Mouse (Mus musculus): ENCODE data around the gene Tuba1c. TPM values are rescaled to one million over a fixed set of nuclear protein-coding genes. Genes with fewer than 3 reads are reported as not detected.

Tuba1c gene
- total RNA-seq, 2 experiments from 2014 or later: 41.4 to 109 TPM

DNA sequence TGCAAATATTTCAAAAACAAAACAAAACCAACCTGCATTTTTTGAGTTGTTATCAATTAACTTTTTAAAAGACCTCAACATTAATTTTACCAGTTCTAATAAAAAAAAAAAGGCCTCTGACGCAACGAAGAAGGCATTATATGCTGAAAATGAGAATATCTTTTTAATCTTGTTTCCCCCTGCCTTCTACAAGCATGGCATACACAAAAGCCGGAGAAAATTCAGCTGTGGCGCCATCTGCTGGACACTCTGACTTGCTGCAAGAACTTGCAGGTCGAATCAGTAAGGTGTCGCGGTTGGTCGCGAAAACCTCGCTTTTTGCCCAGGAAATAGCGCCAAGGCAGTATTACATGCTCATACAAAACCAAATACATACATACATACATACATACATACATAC lies 35.8 kb upstream of the Tuba1c start:
- peak; percentile 56; the same call in 1 of the 2 replicates for ATAC-seq (replicated peaks; ENCODE audit: low FRiP score, low TSS enrichment, poor library complexity, severe bottlenecking)

DNA sequence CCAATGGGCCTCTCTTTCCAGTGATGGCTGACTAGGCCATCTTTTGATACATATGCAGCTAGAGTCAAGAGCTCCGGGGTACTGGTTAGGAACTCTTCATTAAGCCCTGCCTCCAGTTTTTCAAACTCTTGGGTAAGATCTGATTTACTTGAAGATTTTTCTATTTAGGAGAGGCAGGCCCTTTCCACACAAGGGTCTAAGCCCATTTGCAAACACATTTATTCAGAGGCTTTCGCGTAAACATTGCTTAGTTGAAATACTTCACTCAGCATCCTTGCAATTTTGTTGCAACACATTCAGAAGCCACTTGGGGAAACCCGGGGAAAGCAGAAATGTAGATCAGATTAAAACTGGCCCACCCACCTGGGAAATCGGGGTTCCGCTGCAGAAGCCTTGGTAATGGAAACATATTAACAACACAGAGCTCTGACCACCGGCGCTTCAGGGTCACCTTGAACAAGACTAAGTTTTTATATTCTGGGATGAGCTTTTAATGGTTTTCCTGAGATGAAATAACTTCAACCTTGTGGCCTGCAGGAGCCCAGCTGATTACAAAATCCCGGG lies 34.7 kb upstream of the Tuba1c start:
- ATAC-seq (replicated peaks; ENCODE audit: low FRiP score, low TSS enrichment, poor library complexity, severe bottlenecking): no peak

DNA sequence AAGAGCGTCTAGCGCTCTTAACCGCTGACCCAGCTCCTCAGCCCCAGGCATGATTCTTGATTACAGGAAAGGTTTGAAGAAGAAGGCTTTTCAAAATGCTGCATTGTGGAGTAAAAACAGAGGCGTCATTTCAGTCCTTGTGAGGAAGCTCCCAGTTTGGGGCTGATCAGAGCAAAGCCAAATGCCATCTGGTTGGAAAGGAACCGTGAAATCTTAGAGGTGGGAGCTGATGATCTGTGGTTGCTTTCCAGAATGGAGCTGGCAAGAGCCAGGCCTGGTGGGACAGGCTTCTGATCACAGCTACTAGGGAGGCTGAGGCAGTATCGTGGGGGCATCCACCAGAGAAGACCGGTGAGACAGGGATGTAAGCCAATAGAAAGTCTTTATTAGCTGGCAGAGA lies 32.9 kb upstream of the Tuba1c start:
- no peak for ATAC-seq (replicated peaks; ENCODE audit: low FRiP score, low TSS enrichment, poor library complexity, severe bottlenecking)

DNA sequence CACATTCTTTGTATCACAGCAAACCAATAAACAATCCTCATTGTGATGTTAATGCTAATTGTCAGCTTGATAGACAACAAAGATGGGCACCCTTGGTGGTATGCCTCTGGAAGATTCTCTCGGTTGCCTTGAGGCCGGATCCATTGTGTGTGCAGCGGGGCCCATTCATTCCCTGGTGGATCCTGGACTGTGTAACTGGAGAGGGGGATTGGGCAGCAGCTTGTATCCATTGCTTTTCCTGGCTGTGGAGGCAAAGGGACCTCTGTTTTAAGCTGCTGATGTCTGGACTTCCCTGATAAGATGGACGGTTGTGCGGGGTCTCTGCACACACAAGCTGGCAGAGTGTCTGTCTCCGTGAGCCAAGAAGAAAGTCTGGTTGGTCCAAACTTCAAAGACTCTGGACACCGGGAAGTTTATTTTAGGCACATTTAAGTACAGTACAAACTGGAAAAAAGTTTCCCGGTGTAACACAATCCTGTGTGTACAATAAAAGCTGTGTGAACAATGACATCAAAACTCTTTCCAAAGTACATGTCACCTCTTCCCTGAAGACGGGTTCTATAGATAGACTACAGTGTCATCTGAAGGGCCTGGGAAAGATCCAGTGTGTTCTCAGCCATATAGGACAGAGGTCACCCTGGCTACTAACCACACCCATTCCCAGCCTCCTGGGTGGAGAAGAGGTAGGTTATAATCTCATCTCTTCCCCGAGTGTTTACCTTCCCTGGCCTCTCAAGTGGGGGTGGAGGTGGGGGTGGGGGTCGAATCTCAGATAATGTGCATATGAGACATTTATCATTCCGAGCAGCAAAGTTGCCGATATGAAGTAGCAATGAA lies 31.5 kb upstream of the Tuba1c start:
- no peak for ATAC-seq (replicated peaks; ENCODE audit: low FRiP score, low TSS enrichment, poor library complexity, severe bottlenecking)

DNA sequence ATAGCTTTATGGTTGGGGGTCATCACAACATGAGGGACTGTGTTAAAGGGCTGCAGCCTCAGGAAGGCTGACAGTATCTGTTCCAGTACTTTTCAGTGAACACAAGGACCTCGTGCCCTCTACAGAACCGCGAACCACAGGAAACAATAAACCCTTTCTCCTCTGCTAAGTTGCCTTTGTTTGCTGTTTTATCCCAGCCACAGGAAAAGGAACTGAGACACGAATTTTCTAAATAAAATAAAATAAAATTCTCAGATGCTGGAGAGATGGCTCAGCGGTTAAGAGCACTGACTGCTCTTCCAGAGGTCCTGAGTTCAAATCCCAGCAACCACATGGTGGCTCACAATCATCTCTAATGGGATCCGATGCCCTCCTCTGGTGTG lies 30.9 kb upstream of the Tuba1c start:
- no peak for ATAC-seq (replicated peaks; ENCODE audit: low FRiP score, low TSS enrichment, poor library complexity, severe bottlenecking)

DNA sequence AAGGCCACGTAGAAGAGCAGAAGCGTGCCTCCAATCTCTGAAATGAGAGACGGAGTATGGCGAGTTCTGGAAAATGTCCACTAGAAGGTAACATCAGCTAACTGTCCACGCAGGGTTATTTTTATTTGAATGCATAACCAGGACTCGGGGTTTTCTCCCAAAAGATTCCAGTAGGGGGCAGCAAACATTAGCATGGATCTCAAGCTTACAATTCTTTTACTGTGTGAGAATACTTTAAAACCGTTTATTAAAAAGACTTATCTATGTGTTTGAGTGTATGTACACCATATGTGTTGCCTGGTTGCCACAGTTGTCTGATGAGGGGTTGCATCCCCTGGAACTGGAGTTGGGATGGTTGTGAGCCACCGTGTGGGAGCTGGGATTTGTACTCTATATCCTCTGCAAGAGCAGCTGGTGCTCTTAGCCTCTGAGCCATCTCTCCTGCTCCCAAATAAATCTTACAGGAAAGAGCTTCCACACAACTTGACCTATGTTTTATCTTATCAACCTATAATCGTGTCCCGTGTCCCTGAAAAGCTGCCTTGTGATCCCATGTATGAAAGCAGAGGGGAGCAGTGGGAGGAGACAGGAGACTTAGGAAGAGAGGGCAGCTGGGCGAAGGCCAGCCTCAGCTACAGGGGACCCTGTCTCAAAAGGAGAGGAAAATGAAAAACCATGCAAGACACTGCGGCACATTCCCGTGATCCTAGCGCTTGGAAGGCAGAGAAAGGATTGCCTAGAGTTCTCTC lies 29.0 kb upstream of the Tuba1c start:
- ATAC-seq (replicated peaks; ENCODE audit: low FRiP score, low TSS enrichment, poor library complexity, severe bottlenecking): peak; percentile 46; the same call in 1 of the 2 replicates

DNA sequence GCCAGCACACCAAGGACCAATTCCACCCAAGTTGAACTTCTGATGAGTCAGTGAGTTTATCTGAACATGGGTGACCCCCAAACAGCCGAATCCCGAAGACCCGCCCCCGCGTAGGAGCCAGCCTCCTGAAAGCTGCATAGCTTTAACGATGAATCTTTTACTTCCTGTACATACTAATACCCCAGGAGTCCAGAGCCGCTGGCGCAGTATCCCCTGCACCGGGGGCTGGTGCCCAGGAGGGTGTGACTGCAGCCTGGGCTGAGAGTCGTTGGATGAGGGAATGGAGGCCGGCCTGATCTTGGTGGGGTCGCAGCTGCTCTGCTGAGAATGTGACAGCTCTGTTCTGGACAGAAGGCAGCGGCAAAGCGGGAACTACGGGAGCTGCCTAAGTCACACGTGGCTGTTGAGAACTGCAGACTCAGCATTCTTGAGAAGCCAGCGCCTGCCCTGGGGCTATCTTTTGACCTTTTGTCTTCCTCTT lies 28.2 kb upstream of the Tuba1c start:
- no peak; the same call in 1 of the 2 replicates for ATAC-seq (replicated peaks; ENCODE audit: low FRiP score, low TSS enrichment, poor library complexity, severe bottlenecking)

DNA sequence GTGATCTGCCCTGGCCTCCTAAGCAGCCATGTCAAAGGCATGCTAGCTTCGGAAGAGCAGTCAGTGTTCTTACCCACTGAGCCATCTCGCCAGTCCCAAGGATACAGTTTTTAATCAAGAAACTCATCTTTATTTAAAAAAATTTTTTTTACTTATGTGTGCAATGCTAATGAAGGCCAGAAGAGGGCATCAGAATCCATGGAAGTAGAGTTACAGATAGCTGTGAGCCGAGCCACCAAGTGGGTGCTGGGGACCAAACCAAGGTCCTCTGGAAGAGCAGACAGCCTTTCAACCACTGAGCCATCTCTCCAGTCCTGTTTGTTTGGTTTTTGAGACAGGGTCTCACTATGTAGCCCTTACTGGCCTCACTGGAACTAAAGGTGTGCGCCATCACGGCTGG lies 26.1 kb upstream of the Tuba1c start:
- no peak for ATAC-seq (replicated peaks; ENCODE audit: low FRiP score, low TSS enrichment, poor library complexity, severe bottlenecking)

DNA sequence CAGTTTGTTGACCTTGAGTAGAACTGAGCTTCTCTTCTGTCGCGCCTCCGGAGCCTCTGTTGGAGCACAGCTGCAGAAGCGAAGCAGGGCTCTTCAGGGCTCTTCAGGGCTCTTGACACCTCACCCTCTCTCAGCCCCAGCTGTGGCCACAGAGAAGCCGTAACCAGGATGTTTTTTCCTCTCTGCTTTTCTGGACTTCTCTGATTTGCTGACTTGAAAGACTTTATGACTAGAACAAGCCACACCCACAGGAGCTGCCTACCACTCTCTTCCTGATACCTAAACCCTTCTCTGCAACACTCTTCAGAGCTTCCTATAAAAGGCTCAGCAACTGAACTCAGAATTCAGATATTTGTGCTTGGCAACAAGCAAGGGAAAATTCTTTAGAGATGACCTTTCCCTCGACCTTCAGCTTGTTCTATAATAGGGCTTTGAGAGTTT lies 20.9 kb upstream of the Tuba1c start:
- ATAC-seq (replicated peaks; ENCODE audit: low FRiP score, low TSS enrichment, poor library complexity, severe bottlenecking): no peak

DNA sequence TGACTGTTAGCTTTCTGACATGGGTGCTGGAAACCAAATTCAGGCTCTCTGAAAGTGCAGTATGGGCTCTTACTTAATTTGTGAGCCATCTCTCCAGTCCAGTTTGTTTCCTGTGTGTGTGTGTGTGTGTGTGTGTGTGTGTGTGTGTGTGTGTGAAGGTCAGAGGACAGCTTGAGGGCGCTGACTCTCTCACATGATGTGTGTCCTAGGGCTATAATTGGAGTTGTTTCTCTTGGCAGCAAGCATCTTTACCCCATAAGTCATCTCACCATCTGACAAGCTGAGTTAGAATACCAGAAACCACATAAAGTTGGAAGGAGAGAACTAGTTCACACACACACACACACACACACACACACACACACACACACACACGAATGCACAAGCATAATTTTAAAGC lies 18.8 kb upstream of the Tuba1c start:
- no peak for ATAC-seq (replicated peaks; ENCODE audit: low FRiP score, low TSS enrichment, poor library complexity, severe bottlenecking)

DNA sequence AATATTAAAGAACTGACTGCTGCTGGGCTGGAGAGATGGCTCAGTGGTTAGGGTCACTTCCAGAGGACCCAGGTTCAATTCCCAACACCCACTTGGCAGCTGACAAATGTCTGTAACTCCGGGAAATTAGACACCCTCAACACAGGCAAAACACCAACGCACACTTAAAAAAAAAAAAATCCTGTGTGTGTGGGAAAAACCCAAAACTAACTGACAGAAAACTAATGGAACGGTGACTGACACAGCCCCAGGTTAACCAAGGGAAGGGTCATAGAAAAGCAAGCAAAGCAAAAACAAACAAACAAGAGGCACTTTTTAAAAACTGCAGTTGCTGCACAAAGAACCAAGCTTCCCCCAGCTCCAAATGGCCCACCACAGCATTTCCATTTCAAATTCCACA lies 17.7 kb upstream of the Tuba1c start:
- no peak for ATAC-seq (replicated peaks; ENCODE audit: low FRiP score, low TSS enrichment, poor library complexity, severe bottlenecking)

DNA sequence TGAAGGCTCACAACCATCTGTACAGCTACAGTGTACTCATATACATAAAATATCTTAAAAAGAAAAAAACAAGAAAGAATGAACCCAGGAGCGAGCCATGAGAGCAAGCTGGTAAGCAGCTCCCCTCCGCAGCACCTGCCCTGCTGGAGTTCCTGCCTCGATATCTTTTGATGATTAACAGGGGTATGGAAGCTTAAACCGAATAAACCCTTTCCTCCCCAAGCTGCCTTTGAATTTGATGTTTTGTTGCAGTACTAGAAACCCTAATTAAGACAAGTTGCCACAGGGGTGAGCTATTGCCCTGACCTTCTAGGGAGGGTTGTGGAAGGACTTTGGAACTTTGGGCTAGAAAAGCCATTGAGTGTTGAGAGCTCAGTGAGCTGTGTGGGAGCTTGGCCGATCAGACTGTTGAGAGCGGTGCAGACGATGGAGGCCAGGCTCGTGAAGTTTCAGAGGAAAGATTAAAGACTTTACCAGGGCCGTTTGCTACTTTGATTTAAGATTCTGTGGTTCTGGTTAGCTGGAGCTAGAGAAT lies 15.1 kb upstream of the Tuba1c start:
- ATAC-seq (replicated peaks; ENCODE audit: low FRiP score, low TSS enrichment, poor library complexity, severe bottlenecking): no peak

DNA sequence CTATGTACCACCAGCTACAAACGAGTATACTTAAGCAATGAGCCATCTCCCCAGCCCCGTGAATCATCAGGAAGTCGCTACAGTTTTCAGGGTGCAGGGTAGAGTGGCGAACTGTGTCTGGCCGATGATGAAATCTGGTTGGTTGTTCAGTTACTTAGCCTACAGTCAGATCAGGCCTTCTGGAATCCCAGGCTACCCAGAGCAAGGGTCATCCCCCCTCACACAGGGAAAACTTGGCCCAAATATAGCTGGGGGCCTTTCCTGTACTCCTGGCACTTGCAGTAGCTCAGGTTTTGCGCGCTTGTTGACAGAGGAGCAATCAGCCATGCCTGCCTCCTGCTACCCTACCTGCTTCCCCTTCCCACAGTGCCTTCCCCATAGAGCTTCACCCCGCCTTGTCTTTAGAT lies 12.3 kb upstream of the Tuba1c start:
- ATAC-seq (replicated peaks; ENCODE audit: low FRiP score, low TSS enrichment, poor library complexity, severe bottlenecking): no peak

DNA sequence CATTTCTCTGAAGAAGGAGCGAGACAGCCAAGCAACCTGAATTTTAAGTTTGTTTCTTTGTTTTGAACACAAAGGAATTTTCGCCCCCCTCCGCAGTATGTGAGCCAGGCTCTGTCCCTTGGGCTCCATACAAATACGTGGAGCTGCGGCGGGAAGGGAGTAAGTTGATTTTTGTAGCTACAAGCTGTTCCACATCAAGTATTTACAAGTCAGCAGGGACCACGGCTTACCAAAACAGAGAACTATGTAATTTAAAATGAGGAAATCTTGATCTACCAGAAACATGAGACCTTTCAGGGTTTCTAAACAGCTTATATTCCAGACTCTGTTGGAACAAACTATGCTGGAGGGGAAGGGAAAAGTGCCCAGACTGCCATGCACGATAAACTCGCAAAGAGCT lies 11.7 kb upstream of the Tuba1c start:
- no peak for ATAC-seq (replicated peaks; ENCODE audit: low FRiP score, low TSS enrichment, poor library complexity, severe bottlenecking)

DNA sequence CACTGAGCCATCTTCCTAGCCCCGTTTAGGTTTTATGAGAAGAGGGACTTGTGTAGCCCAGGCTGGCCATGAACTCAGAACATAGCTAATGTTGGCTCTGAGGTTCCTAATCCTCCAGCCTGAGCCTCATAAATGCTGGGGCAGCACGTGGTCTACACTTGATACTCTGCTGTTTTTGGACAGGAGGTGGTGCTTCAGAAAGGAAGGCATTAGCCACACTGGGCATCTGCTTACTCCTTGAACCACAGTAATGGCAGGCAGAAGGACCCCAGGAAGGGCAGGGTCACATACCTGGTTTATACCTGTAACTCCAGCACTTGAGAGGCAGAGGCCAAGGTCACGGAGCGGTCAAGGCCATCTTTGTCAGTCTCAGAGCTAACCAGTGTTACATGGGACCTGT lies 11.1 kb upstream of the Tuba1c start:
- no peak for ATAC-seq (replicated peaks; ENCODE audit: low FRiP score, low TSS enrichment, poor library complexity, severe bottlenecking)

DNA sequence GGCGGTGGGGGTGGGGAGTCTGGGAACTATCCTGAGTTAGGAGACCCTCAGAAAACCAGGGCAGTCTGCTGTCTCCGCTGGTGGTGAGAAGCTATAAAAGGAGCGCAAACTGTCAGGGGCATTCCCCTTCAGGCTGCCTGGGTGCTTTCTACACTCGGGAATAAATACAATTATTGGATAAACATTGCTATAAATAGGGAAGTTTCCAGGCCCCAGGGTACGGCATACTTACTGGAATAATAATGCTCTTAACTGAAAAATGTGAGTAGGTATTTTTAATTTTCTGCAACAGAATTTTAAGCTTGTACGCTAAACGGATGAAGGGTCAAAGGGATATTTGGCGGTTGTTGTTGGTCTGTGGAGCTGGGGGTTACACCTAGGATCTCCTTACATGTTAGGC lies 10.3 kb upstream of the Tuba1c start:
- ATAC-seq (replicated peaks; ENCODE audit: low FRiP score, low TSS enrichment, poor library complexity, severe bottlenecking): no peak

DNA sequence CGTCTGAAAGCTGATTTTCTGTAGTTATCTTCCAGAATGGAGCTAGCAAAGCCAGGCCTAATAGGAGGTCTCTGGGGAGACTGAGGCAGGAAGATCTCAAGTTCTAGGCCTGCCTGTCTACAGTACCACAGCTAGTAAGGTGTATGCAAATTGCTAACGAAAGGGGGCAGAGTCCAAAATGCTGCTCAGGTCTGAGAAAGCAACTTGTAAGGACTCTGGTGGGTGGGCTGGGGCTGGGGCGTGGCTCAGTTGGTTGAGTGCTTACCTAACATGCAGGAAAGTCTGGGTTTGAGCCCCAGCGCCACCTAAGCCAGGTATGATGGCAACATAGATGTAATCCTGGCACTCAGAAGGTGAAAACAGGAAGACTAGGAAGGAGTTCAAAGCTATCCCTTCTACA lies 9.5 kb upstream of the Tuba1c start:
- ATAC-seq (replicated peaks; ENCODE audit: low FRiP score, low TSS enrichment, poor library complexity, severe bottlenecking): no peak

DNA sequence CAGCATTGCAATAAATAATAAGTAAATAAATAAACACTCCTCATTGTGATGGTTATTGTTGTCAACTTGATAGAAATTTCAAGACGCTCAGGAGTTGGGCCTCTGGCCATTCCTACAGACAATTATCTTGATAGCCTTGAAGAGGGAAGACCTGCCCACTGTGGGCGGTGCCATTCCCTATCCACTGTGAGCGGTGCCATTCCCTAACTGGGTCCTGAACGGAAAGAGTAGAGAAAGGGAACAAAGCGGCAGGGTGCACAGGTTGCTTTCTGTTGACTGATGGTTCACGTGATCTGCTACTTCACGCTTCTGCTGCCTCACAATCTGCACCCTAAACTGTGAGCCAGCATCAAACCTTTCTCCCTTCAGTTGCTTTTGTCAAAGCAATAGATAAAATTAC lies 8.4 kb upstream of the Tuba1c start:
- no peak for ATAC-seq (replicated peaks; ENCODE audit: low FRiP score, low TSS enrichment, poor library complexity, severe bottlenecking)

DNA sequence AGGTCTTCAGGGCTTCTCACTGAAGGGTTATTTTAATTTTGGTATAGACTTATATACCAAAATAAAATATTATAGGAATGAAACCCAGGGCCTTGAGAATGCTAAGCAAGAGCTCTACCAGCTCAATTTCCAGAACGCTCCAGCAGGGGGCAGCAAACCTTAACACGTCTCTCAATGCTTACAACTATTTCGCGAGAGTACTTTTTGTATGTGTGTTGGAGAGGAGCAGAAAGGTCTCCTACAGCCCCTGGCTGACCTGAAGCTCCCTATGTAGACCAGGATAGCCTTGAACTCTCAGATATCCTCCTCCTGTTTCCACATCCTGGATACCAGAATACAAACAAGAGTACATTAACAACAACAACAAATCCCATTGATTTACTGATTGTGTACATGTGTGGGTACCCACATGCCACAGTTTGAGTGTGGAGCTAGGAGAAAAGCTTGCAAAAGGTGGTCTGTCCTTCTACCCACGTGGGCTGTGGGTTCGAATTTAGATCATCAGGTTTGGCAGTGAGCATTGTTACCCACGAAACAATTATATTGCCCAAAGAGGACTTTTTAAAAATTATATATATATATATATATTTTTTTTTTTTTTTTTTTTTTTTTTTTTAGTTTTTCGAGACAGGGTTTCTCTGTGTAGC lies 4.9 kb upstream of the Tuba1c start:
- peak; percentile 57 for ATAC-seq (replicated peaks; ENCODE audit: low FRiP score, low TSS enrichment, poor library complexity, severe bottlenecking)

DNA sequence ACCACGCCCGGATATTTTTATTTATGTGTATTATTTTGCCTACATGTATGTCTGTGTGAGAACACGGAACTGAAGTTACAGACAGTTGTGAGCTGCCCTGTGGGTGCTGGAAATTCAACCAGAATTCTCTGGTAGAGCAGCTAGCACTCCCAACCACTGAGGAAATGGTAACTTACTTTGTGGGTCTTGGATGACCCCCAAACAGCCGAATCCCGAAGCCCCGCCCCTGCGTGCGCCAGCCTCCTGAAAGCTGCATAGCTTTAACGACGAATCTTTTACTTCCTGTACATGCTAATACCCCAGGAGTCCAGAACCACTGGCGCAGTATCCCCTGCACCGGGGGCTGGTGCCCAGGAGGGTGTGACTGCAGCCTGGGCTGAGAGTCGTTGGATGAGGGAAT lies 4.3 kb upstream of the Tuba1c start:
- no peak for ATAC-seq (replicated peaks; ENCODE audit: low FRiP score, low TSS enrichment, poor library complexity, severe bottlenecking)
